Mouse (Mus musculus) thymus, postnatal 14 days (tissue): ENCODE data around the gene Tnfrsf13c.

Experiments used
- DNase-seq: peaks from one replicate; pipeline ENCODE4 v3.0.0; 2021

The Tnfrsf13c gene

DNA sequence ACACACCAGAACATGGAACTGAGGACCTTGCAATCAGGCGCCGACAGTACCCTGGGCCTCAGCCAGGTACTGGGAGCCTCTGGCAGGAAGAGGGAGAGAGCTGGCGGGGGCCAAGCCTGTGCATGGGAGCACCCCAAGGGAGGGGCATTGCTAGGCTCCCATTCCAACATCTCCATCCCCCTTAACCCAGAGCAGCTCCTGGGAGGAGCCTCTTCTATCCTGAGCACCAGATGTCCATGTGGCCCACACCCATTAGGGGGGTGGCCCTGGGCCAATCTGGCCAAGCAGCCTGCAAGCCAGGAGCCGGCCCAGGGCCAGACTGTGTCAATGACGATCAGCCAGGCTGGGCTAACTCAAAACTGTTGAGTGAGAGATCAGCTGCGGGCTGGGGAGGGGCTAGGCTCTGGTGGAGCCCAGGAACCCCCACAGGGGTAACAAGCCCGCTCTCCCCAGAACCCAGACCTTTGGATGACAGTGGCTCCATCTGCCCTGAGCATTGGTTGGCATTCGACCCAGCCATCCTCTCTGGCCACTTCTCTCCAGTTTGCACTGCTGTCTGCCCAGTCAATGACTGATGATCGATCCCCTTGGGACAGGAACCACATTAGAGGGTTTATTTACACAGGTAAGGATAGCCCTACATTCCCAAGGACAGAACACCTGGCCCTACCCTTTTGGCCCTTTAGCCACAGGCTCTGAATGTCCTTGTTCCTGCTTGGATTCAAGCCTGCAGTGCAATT lies 17.6 kb downstream of the Tnfrsf13c start:
- no peak for DNase-seq

DNA sequence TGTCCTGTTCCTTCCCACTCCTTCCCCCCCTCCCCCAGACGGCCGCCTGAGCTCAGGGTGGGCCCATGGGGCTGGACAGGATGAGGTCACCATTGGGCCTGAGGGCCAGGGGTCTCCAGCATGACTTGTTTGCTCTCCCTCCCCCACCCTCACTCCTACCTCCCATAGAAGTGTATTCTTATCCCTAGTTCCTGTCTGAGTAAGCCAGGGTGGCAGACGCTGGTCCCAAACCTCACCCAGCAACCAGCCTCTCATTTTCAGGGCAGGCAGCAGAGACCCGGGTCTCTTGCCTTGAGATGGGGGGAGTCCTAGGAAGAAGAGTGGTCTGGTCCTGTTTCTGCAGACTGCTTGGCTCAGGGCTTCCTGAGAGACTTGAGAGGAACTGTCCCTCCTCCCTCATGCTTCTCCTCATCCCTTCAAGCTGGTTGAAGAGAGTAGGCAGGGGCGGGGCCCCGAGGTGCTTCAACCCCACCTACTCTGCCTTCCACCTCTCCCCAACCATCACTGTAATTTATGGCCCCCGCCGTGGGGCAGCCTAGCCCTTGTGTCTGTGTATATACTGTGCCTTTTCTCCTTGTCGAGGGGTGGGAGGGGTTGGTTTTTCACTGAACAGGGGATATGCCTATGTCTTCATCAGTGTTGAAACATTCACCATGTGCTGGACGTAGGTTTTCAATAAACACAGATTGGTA lies 19.3 kb downstream of the Tnfrsf13c start:
- DNase-seq, result no peak

DNA sequence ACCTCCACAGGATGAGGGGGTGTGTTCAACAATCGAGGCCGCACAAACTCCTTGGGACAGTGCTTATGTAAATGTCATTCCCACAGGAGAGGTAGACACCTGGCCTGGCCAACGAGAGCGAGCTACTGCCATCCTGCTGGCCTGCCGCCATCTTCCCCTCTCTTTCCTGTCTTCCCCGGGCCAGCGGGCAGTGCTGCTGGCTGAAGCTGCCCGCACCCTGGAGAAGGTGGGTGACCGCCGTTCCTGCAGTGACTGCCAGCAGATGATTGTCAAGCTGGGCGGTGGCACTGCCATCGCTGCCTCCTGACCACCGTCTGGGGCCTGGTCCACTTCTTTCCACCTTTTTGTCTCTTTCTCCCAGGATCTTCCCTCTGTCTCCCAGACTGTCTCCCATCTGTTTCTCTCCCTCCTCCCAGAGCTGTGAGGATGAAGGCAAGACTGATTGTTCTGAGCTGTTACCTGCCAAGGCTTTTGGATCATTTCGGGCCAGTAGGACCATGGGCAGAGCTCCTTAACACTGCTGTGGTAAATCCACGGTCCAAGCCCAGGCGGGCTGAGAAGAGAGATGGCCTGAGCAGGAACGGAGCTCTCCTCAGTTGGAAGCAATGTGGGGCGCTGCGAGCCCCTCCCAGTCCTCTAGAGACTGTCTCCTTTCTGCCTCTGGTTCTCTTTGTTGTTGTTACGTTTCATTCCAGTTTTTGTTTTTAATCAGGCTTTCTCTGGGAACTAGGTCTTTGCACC lies 20.4 kb downstream of the Tnfrsf13c start:
- no peak for DNase-seq

DNA sequence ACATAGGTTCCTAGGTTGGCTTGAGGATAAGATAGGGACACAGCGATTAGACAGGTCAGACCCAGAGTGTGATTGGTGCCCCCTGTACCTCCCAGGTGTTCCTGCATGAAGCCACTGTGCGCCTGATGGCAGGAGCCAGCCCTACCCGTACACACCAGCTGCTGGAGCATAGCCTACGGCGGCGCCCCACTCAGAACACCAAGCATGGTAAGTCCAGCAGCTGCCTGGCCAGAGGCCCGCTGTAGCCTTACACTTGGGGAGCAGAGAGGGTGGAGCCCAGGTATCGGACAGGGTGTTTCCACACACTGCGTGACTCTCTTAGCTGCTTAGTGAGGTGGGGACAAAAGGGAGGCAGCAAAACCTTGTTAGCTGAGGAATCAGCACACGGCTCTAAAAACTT lies 21.1 kb downstream of the Tnfrsf13c start:
- DNase-seq, result no peak

DNA sequence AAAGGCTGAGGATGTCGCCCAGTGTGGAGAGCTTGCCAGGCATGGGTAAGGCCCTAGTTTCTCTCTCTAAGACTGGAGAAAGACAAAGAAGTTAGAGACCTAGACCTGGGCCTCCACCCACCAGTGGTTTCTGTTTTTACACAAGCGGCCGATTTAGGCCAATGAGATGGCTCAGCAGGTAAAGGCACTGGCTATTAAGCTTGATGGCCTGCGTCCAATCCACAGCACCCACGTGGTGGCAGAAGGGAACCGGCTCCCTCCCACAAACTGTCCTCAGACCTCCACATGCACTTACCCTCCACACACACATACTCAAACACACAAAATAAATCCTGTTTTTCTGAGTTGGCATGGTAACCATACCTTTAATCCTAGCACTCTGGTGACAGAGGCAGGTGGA lies 22.1 kb downstream of the Tnfrsf13c start:
- no peak for DNase-seq

DNA sequence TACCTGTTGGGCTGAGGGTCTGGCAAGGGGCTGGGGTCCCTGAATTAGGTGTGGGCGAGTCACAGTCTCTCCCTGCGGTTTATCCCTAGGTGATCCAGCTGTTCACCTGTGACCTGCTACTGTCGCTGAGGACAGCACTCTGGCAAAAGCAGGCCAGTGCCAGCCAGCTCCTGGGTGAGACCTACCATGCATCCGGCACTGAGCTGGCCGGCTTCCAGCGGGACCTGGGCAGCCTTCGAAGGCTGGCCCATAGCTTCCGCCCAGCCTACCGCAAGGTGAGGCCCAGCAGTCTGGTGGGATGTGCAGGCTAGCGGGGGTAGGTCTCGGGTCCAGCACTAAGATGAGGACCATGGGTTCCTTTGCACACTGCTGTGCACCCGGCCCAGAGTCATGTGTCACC lies 24.6 kb downstream of the Tnfrsf13c start:
- DNase-seq, result no peak

DNA sequence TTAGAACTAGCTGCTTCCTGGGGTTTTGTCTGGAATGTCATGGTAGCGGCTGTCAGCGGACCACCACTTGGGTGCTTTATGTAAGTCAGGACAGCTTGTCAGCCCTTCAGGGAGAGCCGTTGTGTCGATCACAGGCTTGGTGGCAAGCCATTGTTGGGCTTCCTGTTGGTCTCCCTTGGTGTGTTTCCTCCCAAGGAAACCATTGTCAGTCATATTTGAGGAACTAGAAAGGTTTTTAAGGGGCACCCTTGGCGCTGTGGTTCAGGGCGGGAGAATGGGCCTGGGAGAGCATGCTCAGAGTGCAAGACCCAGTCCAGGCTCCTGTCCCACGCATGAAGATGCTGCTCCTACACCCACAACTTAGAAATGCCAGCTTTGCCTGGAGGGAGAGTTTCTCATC lies 25.8 kb downstream of the Tnfrsf13c start:
- DNase-seq, result no peak

DNA sequence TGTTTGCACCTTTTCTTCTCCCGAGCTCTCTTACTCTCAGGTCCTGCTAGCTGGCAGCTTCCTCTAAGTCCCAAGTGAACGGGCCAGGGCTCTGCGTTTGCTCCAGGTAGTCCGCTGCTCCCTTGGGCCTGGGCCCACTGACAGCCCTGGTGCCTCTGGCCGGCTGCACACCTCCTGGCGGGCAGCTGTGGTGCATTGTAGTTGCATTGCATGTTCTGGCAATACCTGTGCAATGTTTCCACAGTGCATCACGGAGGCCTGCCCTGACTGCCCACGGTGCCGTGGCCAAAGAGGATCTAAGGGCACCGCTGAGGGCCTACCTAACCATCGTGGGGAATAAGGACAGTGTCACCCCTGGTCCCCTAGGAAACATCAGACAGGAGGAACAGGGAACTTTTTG lies 26.2 kb downstream of the Tnfrsf13c start:
- DNase-seq, result no peak

DNA sequence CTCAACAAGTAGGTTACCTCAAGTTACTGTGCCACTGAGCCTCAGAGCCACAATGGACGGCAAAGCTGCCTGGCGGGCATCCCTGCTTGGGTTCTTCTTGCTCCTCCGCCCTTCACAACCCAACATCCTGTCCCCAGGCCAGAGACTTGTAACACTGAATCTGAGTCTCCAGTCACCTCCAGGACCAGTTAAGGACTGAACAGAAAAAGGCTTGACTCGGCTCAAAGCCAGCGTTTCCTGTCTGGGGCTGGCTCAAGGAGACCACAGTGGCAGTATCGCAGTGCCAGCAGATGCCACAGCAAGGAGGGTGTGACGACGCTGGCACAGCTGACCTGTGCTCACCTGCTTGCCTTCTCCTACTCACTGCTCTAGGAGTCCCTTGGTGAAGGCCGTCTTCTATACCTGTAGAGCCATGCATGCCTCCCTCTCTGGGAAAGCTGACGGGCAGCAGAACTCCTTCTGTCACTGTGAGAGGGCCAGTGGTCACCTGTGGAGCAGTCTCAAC lies 26.9 kb downstream of the Tnfrsf13c start:
- no peak for DNase-seq

DNA sequence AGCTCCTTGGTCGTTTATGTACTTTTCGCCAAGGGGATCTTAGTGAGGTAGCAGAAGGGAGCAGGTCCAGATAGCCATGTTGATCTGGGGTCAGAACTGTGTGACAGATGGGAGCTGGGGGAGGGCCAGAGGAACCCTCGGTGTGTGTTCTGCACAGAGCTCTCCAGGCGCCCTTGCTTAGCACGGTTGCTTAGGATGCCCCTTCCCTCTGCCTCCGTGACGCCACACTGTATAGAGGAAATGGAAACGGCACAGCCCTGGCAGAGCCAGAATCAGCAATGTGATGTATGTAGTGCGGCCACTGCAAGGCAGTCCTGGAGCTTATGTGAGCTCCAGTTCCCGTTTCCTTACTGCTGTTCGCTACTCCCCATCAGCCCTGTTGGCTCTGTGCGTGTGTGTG lies 27.9 kb downstream of the Tnfrsf13c start:
- DNase-seq, result no peak

DNA sequence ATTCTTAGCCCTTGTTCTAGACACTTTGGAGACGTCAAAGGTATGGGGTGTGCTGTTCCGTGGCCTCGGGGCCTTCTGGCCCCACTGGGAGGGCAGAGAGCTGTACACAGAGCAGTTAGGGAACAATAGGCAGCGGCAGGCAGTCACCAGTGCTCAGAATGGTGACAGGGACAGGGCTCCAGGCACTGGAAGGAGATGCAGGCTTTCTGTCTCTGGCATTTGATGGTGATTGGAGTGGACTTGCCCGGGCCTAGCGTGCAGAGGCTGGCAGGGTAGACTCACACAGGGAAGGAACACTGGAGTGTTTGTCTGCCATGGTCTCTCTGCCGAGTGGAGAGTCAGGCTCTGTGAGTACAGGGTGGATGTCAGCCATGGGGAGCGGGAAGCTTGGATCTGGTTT lies 31.6 kb downstream of the Tnfrsf13c start:
- DNase-seq, result no peak

DNA sequence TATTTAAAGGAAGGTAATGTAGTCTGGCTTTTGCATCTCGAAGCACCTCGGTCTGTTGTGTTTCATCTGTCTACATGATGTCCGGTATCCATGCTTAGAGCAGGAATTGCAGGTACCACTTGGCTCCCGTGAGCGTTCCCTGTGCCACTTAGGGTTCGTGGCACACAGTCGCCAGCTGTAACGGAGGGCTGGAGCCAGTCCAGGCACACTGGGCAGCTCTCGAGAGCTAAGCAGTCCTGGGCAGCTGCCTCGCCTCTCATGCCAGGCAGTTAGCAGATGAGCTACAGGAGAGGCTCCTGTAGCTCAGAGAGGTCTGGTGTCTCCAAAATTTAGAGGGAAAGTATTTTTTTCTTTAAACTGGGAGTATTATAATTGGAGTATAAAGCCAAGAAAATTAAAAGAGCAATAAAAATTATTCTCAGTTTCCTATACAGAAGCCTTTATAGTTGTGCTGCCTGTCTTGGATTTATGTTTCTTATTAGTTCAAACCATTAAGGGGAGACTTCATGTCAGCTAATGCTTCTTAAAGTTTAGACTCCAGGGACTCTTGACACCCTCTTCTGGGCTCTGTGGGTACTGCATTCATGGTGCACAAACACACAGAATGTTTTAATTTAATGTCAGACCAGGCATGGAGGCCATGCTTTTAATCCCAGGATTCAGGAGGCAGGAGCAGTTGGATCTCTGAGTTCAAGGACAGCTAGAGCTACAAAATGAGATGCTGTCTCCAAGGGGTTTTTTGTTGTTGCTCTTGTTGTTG lies 35.5 kb downstream of the Tnfrsf13c start:
- DNase-seq, result peak; percentile 68

DNA sequence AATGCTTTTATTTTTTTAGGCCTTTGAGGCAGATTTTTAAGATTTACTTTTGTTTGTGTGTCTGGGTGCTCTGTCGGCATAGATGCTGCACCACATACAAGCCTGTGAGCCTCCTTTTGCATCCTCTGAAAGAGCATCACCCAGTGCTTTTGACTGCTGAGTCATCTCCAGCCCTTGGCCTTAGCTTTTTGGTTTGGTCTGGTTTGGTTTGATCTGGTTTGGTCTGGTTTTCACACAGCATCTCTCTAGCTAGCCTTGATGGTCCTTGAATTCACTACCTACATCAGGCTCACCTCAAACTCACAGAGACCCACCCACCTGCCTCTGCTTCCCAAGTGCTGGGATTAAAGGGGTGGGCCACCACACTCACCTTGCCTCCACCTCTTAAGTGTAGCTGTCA lies 36.2 kb downstream of the Tnfrsf13c start:
- DNase-seq, result no peak

DNA sequence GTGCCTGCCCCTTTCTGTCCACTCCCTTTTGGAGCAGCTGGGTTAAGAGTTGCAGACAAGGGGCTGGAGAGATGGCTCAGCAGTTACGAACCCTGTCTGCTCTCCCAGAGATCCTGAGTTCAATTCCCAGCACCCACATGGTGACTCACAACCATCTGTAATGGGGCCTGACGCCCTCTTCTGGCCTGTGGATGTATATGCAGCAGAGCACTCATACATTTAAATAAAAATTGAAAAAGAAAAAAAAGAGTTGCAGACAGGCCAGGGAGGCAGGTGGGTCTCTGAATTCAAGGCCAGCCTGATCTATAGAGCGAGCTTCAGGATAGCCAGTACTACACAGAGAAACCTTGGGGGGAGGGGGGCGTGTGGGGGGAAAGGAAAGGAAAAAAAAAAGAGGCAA lies 36.8 kb downstream of the Tnfrsf13c start:
- no peak for DNase-seq

DNA sequence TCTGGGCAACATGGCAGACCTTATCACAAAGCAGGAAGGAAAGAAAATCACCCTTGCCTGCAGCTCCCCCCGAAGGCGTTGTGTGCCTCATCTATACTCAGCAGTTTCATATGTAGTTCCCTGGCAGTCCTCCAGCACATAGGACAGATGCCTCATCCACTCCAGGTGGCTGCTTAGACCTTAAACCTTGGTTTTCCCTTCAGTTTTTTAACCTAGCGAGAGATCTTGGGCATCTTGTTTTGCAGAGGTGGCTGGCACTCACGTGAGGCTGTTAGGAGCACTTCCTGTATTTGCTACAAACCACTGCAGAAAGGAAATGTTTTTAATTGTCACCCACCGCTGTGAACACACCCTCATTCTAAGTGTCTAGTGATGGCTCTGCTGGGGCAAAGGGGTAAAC lies 37.2 kb downstream of the Tnfrsf13c start:
- no peak for DNase-seq

DNA sequence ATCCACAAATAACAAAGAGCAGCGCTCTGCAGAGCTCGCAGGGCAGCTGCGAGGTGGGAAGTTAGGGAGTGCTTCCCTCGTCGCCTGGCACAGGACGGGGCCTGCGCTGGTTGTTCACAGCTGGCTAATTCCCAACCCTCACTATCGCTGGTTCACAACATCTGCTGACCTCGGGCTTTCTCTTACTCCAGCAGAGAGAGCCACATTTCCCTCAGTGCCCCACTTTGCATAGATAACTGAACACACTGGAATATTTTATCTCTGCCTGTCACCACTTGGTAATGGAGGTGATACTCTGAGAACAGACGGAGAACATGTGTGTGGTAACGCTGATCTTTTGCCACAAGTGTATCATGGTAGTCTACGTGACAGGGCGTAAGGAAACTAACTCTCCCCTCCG lies 38.0 kb downstream of the Tnfrsf13c start:
- no peak for DNase-seq

DNA sequence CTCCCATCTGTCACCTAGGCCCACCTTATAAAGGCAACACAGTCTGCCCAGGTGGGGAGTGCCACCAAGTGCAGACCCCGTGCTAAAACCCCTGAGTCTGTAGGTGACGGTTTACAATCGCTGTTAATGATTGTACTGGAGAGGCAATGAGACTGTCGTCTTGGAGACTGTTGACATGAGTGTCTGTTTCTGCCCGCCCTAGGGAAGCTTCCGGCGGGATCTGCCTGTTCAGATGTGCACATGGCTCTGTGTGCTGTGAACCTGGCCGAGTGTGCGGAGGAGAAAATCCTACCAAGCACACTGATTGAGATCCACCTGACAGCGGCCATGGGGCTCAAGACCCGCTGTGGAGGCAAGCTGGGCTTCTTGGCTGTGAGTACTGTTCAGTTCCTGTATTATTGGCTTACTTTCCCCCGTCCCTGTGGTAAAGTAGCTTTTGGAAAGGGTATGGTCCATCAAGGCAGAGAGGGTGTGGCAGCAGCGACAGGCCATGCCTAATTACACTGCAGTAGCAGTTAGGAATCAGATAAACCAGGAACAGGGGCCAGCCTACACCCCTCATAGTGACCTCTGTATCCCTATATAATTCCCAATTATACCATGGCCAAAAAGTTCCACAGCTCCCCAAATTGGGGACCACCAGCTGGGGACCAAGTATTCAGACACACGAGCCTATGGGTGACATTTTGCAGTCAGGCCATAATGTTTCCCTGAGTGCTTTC lies 38.9 kb downstream of the Tnfrsf13c start:
- DNase-seq, result no peak

DNA sequence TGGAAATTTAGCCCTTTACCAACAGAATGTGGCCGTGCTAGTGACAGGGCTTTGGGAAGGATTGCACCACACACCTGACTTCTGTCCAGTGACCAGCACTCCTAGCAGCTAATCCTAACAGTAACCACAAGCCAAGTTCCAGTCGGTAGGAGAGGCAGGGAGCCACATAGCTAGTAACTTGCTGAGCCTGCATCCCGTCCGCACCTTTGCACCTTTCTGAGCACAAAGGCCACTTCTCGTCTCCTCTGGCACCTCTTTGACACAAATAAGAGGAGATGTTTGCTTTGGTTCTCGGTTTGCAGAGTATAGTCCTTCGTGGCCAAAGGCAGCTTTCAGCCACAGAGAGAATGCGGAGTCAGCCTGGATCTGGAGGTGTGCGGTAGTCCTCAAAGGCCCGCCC lies 39.5 kb downstream of the Tnfrsf13c start:
- no peak for DNase-seq

DNA sequence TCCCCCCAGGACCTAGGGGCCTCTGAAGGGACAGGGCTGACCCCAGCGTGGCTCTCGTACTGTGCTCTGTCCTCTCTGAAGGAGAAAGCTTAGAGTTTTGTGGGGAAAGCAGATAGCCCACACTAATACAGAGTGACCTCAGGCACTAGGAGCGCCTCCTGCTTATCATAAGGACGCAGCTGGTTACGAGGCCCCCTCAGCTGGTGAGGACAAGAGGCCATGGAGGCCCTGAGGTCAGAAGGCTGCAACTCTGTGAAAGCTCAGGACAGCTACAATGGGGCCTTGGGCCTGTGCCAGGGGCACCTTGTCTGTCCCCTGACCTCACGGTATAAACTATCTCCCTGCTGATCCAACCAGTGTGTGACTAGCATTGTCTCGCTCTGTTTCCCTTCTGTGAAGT lies 40.0 kb downstream of the Tnfrsf13c start:
- no peak for DNase-seq

DNA sequence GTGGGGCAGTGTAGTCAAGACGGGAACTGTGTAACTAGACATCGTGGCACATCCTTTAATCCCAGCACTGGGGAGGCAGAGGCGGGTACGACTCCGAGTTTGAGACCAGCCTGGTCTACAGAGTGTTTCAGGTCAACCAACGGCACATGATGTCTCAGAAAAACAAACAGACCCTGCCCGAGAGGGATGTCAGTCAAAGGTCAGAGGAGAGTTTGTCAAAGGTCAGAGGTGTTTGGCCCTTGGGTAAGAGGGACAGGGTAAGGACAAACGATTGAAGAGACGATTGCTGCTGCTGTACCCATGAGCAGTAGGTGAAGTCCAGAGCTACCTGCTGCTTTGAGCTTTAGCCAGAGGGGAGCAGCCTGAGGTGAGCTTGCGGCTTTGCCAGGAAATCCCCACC lies 40.6 kb downstream of the Tnfrsf13c start:
- DNase-seq, result no peak

DNA sequence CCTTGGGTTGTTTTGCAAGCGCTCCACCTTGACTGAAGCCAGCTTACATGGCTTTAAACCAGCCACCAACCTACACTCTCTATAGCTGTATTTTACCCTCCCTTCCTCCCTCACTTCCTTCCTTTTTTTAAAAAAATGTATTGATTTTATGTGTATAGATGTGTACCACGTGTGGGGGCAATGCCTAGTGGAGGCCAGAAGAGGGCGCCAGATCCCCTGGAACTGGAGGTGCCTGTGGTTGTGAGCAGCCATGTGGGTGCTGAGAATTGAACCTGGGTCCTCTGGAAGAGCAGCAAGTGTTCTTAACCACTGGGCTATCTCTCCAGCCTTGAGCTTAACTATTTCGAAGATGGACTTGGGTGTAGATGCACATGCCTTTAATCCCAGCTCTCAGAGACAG lies 41.9 kb downstream of the Tnfrsf13c start:
- no peak for DNase-seq

DNA sequence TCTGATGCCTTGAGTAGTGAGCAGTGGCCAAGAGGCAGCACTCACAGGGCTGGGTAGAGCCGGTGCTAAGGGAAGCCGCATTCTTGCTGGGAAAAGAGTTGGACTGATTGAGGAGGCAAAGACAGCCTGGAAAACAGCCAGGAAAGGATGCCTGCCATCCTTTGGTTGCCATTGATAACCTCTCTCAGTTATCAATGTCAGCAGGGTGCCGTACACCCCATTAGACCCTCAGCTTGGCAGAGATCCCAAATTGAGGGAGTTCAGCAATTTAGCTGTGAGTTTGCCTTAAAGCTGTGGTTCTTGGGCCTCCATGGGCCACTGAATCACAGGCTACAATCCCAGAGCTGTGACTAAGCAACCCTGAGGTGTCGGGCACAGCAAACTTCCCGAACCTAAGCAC lies 43.0 kb downstream of the Tnfrsf13c start:
- no peak for DNase-seq
